Mouse (Mus musculus) midbrain, postnatal 0 days (tissue): ENCODE results near the gene Prss50. TPM values are rescaled to one million over a fixed set of nuclear protein-coding genes. Genes with fewer than 3 reads are reported as not detected.
"Not testable (repeated sequence)": the region's sequence is repeated elsewhere in the genome, so short reads cannot be mapped to it uniquely, and the experiment has no call there.

ENCODE experiments used
- ATAC-seq: fragments of 200-750 bp; cut with Nextera tagmentation; 2 replicates; pipeline ENCODE4 v1.8.0; 2017; ENCODE audit warnings: moderate number of reproducible peaks, mild to moderate bottlenecking, moderate TSS enrichment, moderate library complexity; ENCODE audit not compliant: low FRiP score
- DNase-seq: peaks from one replicate; pipeline ENCODE4 v3.0.0-alpha.2; 2015; ENCODE audit warnings: low spot score
- H3K27ac ChIP-seq: fragments of 300-500 bp; sonication (generic); 2 replicates; pipeline ENCODE4 v1.5.1; 2014; ENCODE audit warnings: low read depth, mild to moderate bottlenecking, low read length, mixed read lengths
- H3K27me3 ChIP-seq: fragments of 300-500 bp; sonication (generic); 2 replicates; pipeline ENCODE4 v1.6.1; 2014; ENCODE audit warnings: low read length, control low read depth, mixed read lengths; ENCODE audit not compliant: insufficient read depth
- H3K36me3 ChIP-seq: fragments of 300-500 bp; sonication (generic); 2 replicates; pipeline ENCODE4 v1.6.1; 2014; ENCODE audit warnings: low read length, control low read depth, mixed read lengths; ENCODE audit not compliant: insufficient read depth
- H3K4me1 ChIP-seq: fragments of 300-500 bp; sonication (generic); 2 replicates; pipeline ENCODE4 v1.6.1; 2014; ENCODE audit warnings: mild to moderate bottlenecking, control low read depth, antibody characterized with exemption, low read length, mixed read lengths; ENCODE audit not compliant: insufficient read depth
- H3K4me2 ChIP-seq: fragments of 300-500 bp; sonication (generic); 2 replicates; pipeline ENCODE4 v1.6.1; 2014; ENCODE audit warnings: low read depth, mild to moderate bottlenecking, low read length, mixed read lengths; ENCODE audit not compliant: poor library complexity, severe bottlenecking
- H3K4me3 ChIP-seq: fragments of 300-500 bp; sonication (generic); 2 replicates; pipeline ENCODE4 v1.5.1; 2014; ENCODE audit warnings: low read depth, mild to moderate bottlenecking, low read length, moderate library complexity
- H3K9ac ChIP-seq: fragments of 300-500 bp; sonication (generic); replicated peaks from 2 replicates; pipeline ENCODE4 v1.6.1; 2014; ENCODE audit warnings: mild to moderate bottlenecking, low read length, moderate library complexity, mixed read lengths; ENCODE audit not compliant: poor library complexity, severe bottlenecking
- H3K9me3 ChIP-seq: fragments of 300-500 bp; sonication (generic); 2 replicates; pipeline ENCODE4 v1.6.1; 2016; ENCODE audit warnings: low read length, control low read depth
- CTCF ChIP-seq: IDR thresholded peaks from 2 replicates; pipeline ENCODE4 v1.5.1; 2016; ENCODE audit warnings: antibody characterized with exemption, mild to moderate bottlenecking
- WGBS: fragments of 180-500 bp; shearing (Covaris S2); extraction: QIAGEN DNeasy Blood & Tissue Kit; methylation state at CpG from one replicate; pipeline ENCODE4 v1.1.7; 2014; 5-methylcytosine and 5-hydroxymethylcytosine counted together
- polyA plus RNA-seq: library from polyadenylated mRNA; unstranded; fragments of >200 nt; fragmentation: Nextera tagmentation; extraction: Ambion mirVana; gene quantifications from 2 replicates; pipeline ENCODE4 v1.2.1, GENCODE M21; 2015
- total RNA-seq: library from RNA; depleted of rRNA; stranded (reverse); fragments of >200 nt; gene quantifications from 2 replicates; pipeline ENCODE4 v1.2.3, GENCODE M21; 2014; rRNA removed

Prss50 gene
- total RNA-seq (0.57 and 1.0 TPM in 2 replicates), polyA plus RNA-seq (1.3 and 1.5 TPM in 2 replicates)

DNA sequence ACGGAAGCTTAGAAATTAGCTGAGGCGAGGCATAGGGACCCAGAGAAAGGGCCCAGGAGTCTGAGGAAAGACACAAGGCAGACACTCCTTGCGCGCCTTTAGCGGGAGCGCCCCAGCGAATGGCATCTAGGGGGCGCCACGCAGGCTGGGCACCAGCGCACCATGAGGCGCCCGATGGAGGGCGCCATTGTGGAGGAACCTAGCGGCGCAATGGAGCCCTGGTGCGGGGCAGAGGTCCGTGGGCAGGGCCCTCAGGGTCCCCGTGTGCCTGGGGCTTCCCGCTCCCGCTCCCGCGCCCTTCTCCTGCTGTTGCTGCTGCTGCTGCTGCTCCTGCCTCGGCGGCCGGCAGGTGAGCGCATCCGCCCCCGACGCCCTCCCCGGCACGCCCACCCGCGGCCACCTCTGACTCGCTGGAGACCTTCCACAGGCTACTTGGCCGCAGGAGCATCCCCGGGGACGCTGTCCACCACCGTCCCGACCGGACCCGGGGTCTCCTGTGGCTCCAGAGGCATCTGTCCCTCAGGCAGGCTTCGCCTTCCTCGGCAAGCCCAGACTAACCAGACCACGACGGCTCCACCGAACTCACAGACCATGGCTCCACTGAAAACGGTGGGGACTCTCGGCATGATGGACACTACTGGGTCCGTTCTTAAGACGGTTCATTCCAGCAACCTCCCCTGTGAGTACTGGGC lies at the start of gene Prss50:
Prss50 (plus strand) TSS at position 187 of the 692 bp plus-strand sequence.
- no peak for ATAC-seq
- Histone ChIP-seq H3K36me3 (no peaks in the 10 kb centered on the region), H3K27ac (no peak within 1 kb of the TSS), H3K4me2 (peak within 1 kb of the TSS; percentile 45), H3K4me3 (peak within 1 kb of the TSS; percentile 24; the same call in 1 of the 2 replicates), H3K27me3 (peaks cover 17% of the 10 kb centered on the region), H3K9me3 (no peaks in the 10 kb centered on the region), H3K4me1 (0 out of 2 replicates have a peak, but pooled peaks cover 5% of the 10 kb centered on the region), H3K9ac (no peak within 1 kb of the TSS)
- WGBS, result 11% methylated on average over 38 of the region's 50 CpGs
- DNase-seq, result no peak
- TF ChIP-seq CTCF, result peak; percentile 63

GRCm38 (mm10) chr9:110810051-110810450 lies 47.7 kb upstream of the Prss50 start:
- ATAC-seq, result no peak

DNA sequence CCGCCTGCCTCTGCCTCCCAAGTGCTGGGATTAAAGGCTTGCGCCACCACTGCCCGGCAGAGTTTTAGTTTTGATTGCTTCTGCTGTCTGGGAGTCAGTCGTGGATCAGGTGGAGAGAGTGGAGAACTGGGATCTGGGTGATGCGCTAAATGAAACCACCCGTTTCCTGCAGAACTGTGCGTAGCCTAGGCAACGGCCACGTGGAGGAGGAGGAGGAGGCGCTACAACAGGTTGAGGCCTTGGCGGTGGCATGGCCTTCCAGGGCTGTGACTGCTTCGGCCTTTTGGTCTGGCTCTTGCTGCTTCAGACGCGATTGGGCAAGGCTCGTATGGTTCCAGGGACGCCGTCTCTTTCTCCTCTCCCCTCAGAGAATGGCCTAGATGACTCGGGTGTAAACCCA lies 44.0 kb upstream of the Prss50 start, which contains the start of gene Prss44:
Prss44 (plus strand) TSS at position 206 of the 400 bp plus-strand sequence.
- Histone ChIP-seq H3K36me3 (no peaks in the 10 kb centered on the region), H3K27me3 (no peaks in the 10 kb centered on the region), H3K27ac (no peak within 1 kb of the TSS), H3K9me3 (no peaks in the 10 kb centered on the region), H3K4me2 (no peak within 1 kb of the TSS), H3K4me1 (no peaks in the 10 kb centered on the region), H3K4me3 (no peak within 1 kb of the TSS), H3K9ac (no peak within 1 kb of the TSS)
- no peak for TF ChIP-seq CTCF
- ATAC-seq (no peak), DNase-seq (no peak)
- 71% methylated on average over 18 of the region's 18 CpGs for WGBS

More at GRCm38 (mm10) chr9:110810051-110810450, 47.7 kb upstream of the Prss50 start:
- TF ChIP-seq CTCF, result no peak
- H3K9me3 ChIP-seq, result no peaks in the 10 kb centered on the region
- no peak for DNase-seq
- H3K4me3 ChIP-seq, result no peak overlapping the region
- no peak overlapping the region for H3K9ac ChIP-seq
- no peak overlapping the region for H3K4me2 ChIP-seq
- no peaks in the 10 kb centered on the region for H3K4me1 ChIP-seq
- no peak overlapping the region for H3K27ac ChIP-seq
- no peaks in the 10 kb centered on the region for H3K36me3 ChIP-seq
- H3K27me3 ChIP-seq, result no peaks in the 10 kb centered on the region
- WGBS, result 90% methylated on average over 4 of the region's 4 CpGs

- not testable (repeated sequence) for DNase-seq, H3K27ac ChIP-seq, H3K27me3 ChIP-seq, H3K9me3 ChIP-seq, H3K4me2 ChIP-seq, H3K9ac ChIP-seq, ATAC-seq, H3K36me3 ChIP-seq, H3K4me1 ChIP-seq, H3K4me3 ChIP-seq
These were observed 37.2 kb upstream of the Prss50 start for GRCm38 (mm10) chr9:110820546-110820945.

DNA sequence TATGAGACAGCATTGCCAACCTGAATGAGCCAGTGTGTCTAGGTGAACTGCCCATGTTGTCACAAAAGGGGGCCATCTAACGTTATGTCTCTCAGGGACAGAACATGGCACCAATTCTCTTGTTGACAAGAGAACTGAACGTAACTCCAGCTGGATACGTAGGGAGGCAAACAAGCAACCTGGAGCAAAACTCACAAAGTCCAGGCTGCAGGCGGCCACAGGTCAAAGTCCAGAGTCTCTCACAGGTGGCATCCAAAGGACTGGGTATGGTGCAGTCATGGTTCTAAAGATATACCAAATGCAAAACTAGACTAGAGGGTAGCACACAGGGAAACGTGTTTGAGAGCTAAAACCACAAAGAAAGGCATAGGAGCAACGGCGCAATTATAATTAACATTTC lies 36.3 kb upstream of the Prss50 start:
- Histone ChIP-seq H3K4me2 (no peak overlapping the region), H3K36me3 (no peaks in the 10 kb centered on the region), H3K9me3 (no peaks in the 10 kb centered on the region), H3K27me3 (no peaks in the 10 kb centered on the region), H3K27ac (no peak overlapping the region), H3K4me1 (no peaks in the 10 kb centered on the region), H3K9ac (no peak overlapping the region), H3K4me3 (no peak overlapping the region)
- TF ChIP-seq CTCF, result no peak
- WGBS, result 87% methylated on average over 7 of the region's 7 CpGs
- DNase-seq, result no peak
- no peak for ATAC-seq

DNA sequence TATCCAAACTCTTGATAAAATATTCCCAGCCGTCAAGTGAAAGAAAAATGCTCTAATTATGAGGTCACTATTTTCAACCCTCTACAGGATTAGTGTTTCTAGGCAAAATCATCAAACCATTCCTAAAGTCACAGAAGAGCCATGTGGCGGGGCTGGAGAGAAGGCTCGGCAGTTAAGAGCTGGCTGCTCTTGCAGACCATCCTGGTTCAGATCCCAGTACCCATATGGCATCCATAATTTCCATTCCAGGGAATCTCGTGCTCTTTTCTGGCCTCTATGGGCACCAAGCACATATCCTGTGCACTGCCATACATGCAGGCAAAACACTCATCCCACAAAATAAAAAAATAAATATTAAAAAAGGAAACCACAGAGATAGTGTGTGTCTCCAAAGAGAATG lies 32.3 kb upstream of the Prss50 start:
- Histone ChIP-seq H3K4me3 (no peak overlapping the region), H3K4me2 (no peak overlapping the region), H3K9me3 (no peaks in the 10 kb centered on the region), H3K27me3 (no peaks in the 10 kb centered on the region), H3K36me3 (no peaks in the 10 kb centered on the region), H3K9ac (no peak overlapping the region), H3K27ac (no peak overlapping the region), H3K4me1 (no peaks in the 10 kb centered on the region)
- ATAC-seq (no peak), DNase-seq (peak; percentile 41)
- TF ChIP-seq CTCF, result no peak
- whole genome bisulfite sequencing, result 80% methylated on average over 4 of the region's 4 CpGs
